Mouse (Mus musculus) gastrocnemius, adult 2 months (tissue): ENCODE data around the gene Zfp110. TPM values are rescaled to one million over a fixed set of nuclear protein-coding genes. Genes with fewer than 3 reads are reported as not detected.
"Not testable (repeated sequence)": the region's sequence is repeated elsewhere in the genome, so short reads cannot be mapped to it uniquely, and the experiment has no call there.

Source experiments
- DNase-seq: peaks from one replicate; pipeline ENCODE4 v3.0.0; 2022
- H3K27ac ChIP-seq: fragments of 200-600 bp; 2 replicates; pipeline ENCODE4 v1.8.1; 2022; ENCODE audit warnings: mild to moderate bottlenecking
- H3K4me3 ChIP-seq: fragments of 200-600 bp; 2 replicates; pipeline ENCODE4 v1.8.1; 2022; ENCODE audit warnings: mild to moderate bottlenecking, moderate library complexity
- CTCF ChIP-seq: fragments of 200-600 bp; IDR thresholded peaks from 2 replicates; pipeline ENCODE4 v1.8.1; 2022; ENCODE audit warnings: antibody characterized with exemption, mild to moderate bottlenecking, moderate library complexity
- intact Hi-C: fragments of 180-260 bp; cut with DNase I; formaldehyde crosslinking; loops from one replicate; pipeline ENCODE4 v1.15.1; 2025
- long read RNA-seq, 2 experiments: library from polyadenylated mRNA; stranded (forward); transcript quantifications; one replicate each; pipeline ENCODE4 v2.0.0; 2021
- total RNA-seq, 2 experiments: library from RNA; stranded (reverse); gene quantifications; 2 replicates each; pipeline ENCODE4 v1.2.3; 2021

Gene Zfp110
- total RNA-seq: 10 to 100 TPM; 11.4 to 13.2 TPM
- long read RNA-seq, experiment 1, transcript Zfp110-201 (8 exons, 3,591 nt): major isoform, 15 of 19 reads
- long read RNA-seq, experiment 1, partial matches to known transcripts: 1 of 19 reads
- long read RNA-seq, experiment 1, other reads (novel, unspliced or antisense): 2 of 19 reads
- long read RNA-seq, experiment 2, transcript Zfp110-201 (8 exons, 3,591 nt): major isoform, 15 of 17 reads
- long read RNA-seq, experiment 2, partial matches to known transcripts: 0 of 17 reads
- long read RNA-seq, experiment 2, other reads (novel, unspliced or antisense): 2 of 17 reads

- Histone ChIP-seq H3K4me3 (peak within 1 kb of the TSS; percentile 88), H3K27ac (peak within 1 kb of the TSS; percentile 94)
- intact Hi-C loops: loop anchor here (5.0 kb wide), 2 partner anchors 48 to 357 kb away; partner anchors contain the start of genes Zfp128 and Zfp606
- peak; percentile 29; the same call in 1 of the 2 replicates for TF ChIP-seq CTCF
- DNase-seq: peak; percentile 94
These were observed at the start of gene Zfp110 for GRCm38 (mm10) chr7:12834162-12835120. Gene Zfp110 (plus strand): TSS chr7:12834761.

- intact Hi-C loops: no loop called here
- TF ChIP-seq CTCF: no peak
- DNase-seq: no peak
- Histone ChIP-seq H3K4me3 (no peak overlapping the region), H3K27ac (no peak overlapping the region)
These were observed 47.2 kb upstream of the Zfp110 start for GRCm38 (mm10) chr7:12787333-12787732.

- H3K27ac ChIP-seq: no peak overlapping the region
- no peak overlapping the region for H3K4me3 ChIP-seq
- intact Hi-C loops: no loop called here
- no peak for TF ChIP-seq CTCF
- no peak for DNase-seq
These were observed 46.5 kb upstream of the Zfp110 start for GRCm38 (mm10) chr7:12788025-12788424.

- intact Hi-C loops, DNase-seq, H3K4me3 ChIP-seq, H3K27ac ChIP-seq: not testable (repeated sequence)
These were observed 41.9 kb upstream of the Zfp110 start for GRCm38 (mm10) chr7:12792624-12793023.

GRCm38 (mm10) chr7:12797971-12798370 is 36.6 kb upstream of the Zfp110 start:
- intact Hi-C loops: no loop called here
- no peak for TF ChIP-seq CTCF

GRCm38 (mm10) chr7:12799554-12799953 is 35.0 kb upstream of the Zfp110 start:
- Histone ChIP-seq H3K4me3 (no peak overlapping the region; the same call in 1 of the 2 replicates), H3K27ac (peak overlapping the region; percentile 68)
- intact Hi-C loops: no loop called here
- DNase-seq: no peak
- TF ChIP-seq CTCF: no peak

More at GRCm38 (mm10) chr7:12797971-12798370, 36.6 kb upstream of the Zfp110 start:
- Histone ChIP-seq H3K27ac (no peak overlapping the region), H3K4me3 (no peak overlapping the region)
- no peak for DNase-seq

- TF ChIP-seq CTCF: no peak
- DNase-seq: peak; percentile 60
- intact Hi-C loops: no loop called here
- Histone ChIP-seq H3K4me3 (peak within 1 kb of the TSS; percentile 72), H3K27ac (peak within 1 kb of the TSS; percentile 79)
These were observed 31.5 kb upstream of the Zfp110 start, which contains the start of gene Zscan18 for GRCm38 (mm10) chr7:12802866-12803726. Gene Zscan18 (minus strand): TSS chr7:12803635.

GRCm38 (mm10) chr7:12803727-12804071 is 30.9 kb upstream of the Zfp110 start:
- no peak for TF ChIP-seq CTCF
- peak overlapping the region; percentile 72 for H3K4me3 ChIP-seq
- no peak for DNase-seq
- intact Hi-C loops: no loop called here
- H3K27ac ChIP-seq: peak overlapping the region; percentile 79

- intact Hi-C loops: no loop called here
- no peak for TF ChIP-seq CTCF
- no peak for DNase-seq
- Histone ChIP-seq H3K27ac (no peak overlapping the region), H3K4me3 (no peak overlapping the region)
These were observed 19.0 kb upstream of the Zfp110 start for GRCm38 (mm10) chr7:12815566-12815965.

GRCm38 (mm10) chr7:12818521-12819295 is 15.9 kb upstream of the Zfp110 start, which contains the start of gene Zfp329:
Gene Zfp329 (minus strand): TSS chr7:12818858.
- intact Hi-C loops: no loop called here
- DNase-seq: peak; percentile 91
- TF ChIP-seq CTCF: no peak
- Histone ChIP-seq H3K4me3 (peak within 1 kb of the TSS; percentile 91), H3K27ac (peak within 1 kb of the TSS; percentile 81)

- DNase-seq: peak; percentile 19
- peak overlapping the region; percentile 88 for H3K4me3 ChIP-seq
- H3K27ac ChIP-seq: peak overlapping the region; percentile 94
- intact Hi-C loops: loop anchor here (5.0 kb wide), 2 partner anchors 47 to 358 kb away; partner anchors contain the start of genes Zfp128 and Zfp606
- no peak for TF ChIP-seq CTCF
These were observed 671 bp downstream of the Zfp110 start for GRCm38 (mm10) chr7:12835193-12835671.
